Mouse (Mus musculus): Measurements from ENCODE around the gene Rbms1. TPM values are rescaled to one million over a fixed set of nuclear protein-coding genes. Genes with fewer than 3 reads are reported as not detected.

Rbms1 gene
- polyA plus RNA-seq (2014; fragmentation: Illumina TruSeq; extraction: RNeasy Lipid Tissue Mini Kit (QIAGEN cat#74804); ENCODE audit: low read depth, low replicate concordance) = 41.6 TPM

DNA sequence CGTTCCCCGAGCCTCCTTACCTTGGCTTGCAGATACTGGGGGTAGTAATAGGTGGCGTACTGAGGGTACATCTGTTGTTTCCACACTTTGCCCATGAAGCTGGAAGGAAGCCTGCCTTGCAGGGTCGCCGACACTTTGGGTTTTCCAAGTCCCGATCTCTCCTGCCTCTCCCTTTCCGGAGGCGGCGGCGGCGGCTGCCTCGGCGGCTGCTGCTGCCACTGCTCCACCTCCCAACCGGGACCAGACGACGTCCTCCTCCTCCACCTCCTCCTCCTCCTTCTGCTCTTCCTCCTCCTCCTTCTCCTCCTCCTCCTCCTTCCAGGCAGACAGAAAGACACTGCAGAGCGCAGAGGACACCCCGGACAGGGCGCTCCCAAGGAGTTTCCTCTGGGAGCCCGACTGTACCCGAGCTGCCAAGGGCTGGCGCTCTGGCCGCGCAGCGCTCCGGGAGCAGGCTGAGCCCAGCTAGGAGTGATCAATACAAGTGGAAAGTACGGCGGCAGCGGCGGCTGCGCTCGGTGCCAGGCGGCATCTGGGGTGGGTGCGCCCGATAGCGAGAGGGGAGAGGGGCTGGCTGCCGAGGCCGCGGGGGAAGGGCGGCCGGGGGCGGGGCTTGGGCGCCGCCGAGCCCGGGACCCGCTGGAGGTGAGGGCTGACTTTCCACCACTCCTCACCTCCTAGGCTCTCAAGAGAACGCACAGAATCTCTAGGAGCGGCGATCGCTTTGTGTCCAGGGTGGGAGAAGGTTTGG is at the start of gene Rbms1:
Gene Rbms1, minus strand, starts transcription at position 522 of the 751 bp plus-strand sequence.

GRCm38 (mm10) chr2:60722514-60722913 is 240.5 kb downstream of the Rbms1 start, which contains the start of gene Itgb6:
Gene Itgb6, minus strand, starts transcription at chr2:60722643.

Other genes starting within 250 kb of the Rbms1 start
- gene Itgb6, start 240.5 kb downstream of the Rbms1 start, polyA plus RNA-seq (2014; fragmentation: Illumina TruSeq; extraction: RNeasy Lipid Tissue Mini Kit (QIAGEN cat#74804); ENCODE audit: low read depth, low replicate concordance) = 11.3 TPM

Data from heart, adult 10 weeks (tissue).